Mouse (Mus musculus): ENCODE measurements around the gene Mark3.
"Not testable (repeated sequence)": the region's sequence is repeated elsewhere in the genome, so short reads cannot be mapped to it uniquely, and the experiment has no call there.

The Mark3 gene

GRCm38 (mm10) chr12:111655695-111656094 lies 81.4 kb downstream of the Mark3 start:
- peak; percentile 48 for DNase-seq

GRCm38 (mm10) chr12:111659331-111659730 lies 85.0 kb downstream of the Mark3 start:
- DNase-seq = no peak

GRCm38 (mm10) chr12:111660628-111661027 lies 86.3 kb downstream of the Mark3 start:
- no peak for DNase-seq

- DNase-seq = not testable (repeated sequence)
Observed at GRCm38 (mm10) chr12:111661554-111661953, 87.2 kb downstream of the Mark3 start.

- DNase-seq = no peak
Observed at GRCm38 (mm10) chr12:111663228-111664143, 89.2 kb downstream of the Mark3 start.

- peak; percentile 68 for DNase-seq
Observed at GRCm38 (mm10) chr12:111664144-111664634, 89.9 kb downstream of the Mark3 start.

GRCm38 (mm10) chr12:111665041-111665880 lies 90.9 kb downstream of the Mark3 start:
- DNase-seq = no peak

GRCm38 (mm10) chr12:111666380-111666779 lies 92.1 kb downstream of the Mark3 start:
- DNase-seq = no peak

GRCm38 (mm10) chr12:111667421-111667820 lies 93.1 kb downstream of the Mark3 start:
- DNase-seq = no peak

GRCm38 (mm10) chr12:111668457-111668912 lies 94.2 kb downstream of the Mark3 start:
- peak; percentile 96 for DNase-seq

GRCm38 (mm10) chr12:111669000-111669788 lies 94.9 kb downstream of the Mark3 start:
- peak; percentile 54 for DNase-seq

GRCm38 (mm10) chr12:111669961-111670360 lies 95.6 kb downstream of the Mark3 start:
- DNase-seq = no peak

- DNase-seq = peak; percentile 52
Observed at GRCm38 (mm10) chr12:111670371-111670971, 96.1 kb downstream of the Mark3 start.

- DNase-seq = no peak
Observed at GRCm38 (mm10) chr12:111670976-111671375, 96.7 kb downstream of the Mark3 start.

GRCm38 (mm10) chr12:111671431-111671902 lies 97.1 kb downstream of the Mark3 start:
- peak; percentile 70 for DNase-seq

GRCm38 (mm10) chr12:111672176-111672575 lies 97.9 kb downstream of the Mark3 start, which contains the start of gene Ckb:
Gene Ckb, minus strand, starts transcription at chr12:111672338.
- peak; percentile 86 for DNase-seq

GRCm38 (mm10) chr12:111672581-111672980 lies 98.3 kb downstream of the Mark3 start:
- peak; percentile 34 for DNase-seq

GRCm38 (mm10) chr12:111674850-111675486 lies 100.6 kb downstream of the Mark3 start:
- DNase-seq = no peak

- DNase-seq = no peak
Observed at GRCm38 (mm10) chr12:111675797-111676580, 101.7 kb downstream of the Mark3 start.

- DNase-seq = no peak
Observed at GRCm38 (mm10) chr12:111677421-111677820, 103.1 kb downstream of the Mark3 start.

Measured in kidney, postnatal 14 days (tissue).